Mouse (Mus musculus) small intestine, adult 2 months (tissue): ENCODE results near the gene Eif1. TPM values are rescaled to one million over a fixed set of nuclear protein-coding genes. Genes with fewer than 3 reads are reported as not detected.
A peak's percentile ranks its signal among the peaks of the same experiment; 100 is the strongest.
"Not testable (repeated sequence)": the region's sequence is repeated elsewhere in the genome, so short reads cannot be mapped to it uniquely, and the experiment has no call there.

Experiments used
- H3K27ac ChIP-seq: fragments of 200-500 bp; 2 replicates; pipeline ENCODE4 v1.5.1; 2012; ENCODE audit warnings: low read depth, low read length, control low read depth, inconsistent platforms; ENCODE audit not compliant: insufficient read depth
- H3K27me3 ChIP-seq: fragments of 200-500 bp; 2 replicates; pipeline ENCODE4 v1.6.1; 2012; ENCODE audit warnings: mild to moderate bottlenecking, moderate library complexity, low read length, inconsistent platforms; ENCODE audit not compliant: control insufficient read depth, insufficient read depth
- H3K36me3 ChIP-seq: fragments of 200-500 bp; 2 replicates; pipeline ENCODE4 v1.6.1; 2012; ENCODE audit warnings: mild to moderate bottlenecking, low read length, control low read depth, inconsistent platforms; ENCODE audit not compliant: control insufficient read depth, insufficient read depth
- H3K4me1 ChIP-seq: fragments of 200-500 bp; 2 replicates; pipeline ENCODE4 v1.6.1; 2012; ENCODE audit warnings: low read length, inconsistent platforms, mixed read lengths; ENCODE audit not compliant: control insufficient read depth, insufficient read depth, insufficient read length
- H3K4me3 ChIP-seq: fragments of 200-500 bp; 2 replicates; pipeline ENCODE4 v1.5.1; 2012; ENCODE audit warnings: low read depth, mild to moderate bottlenecking, control low read depth, inconsistent platforms, low read length, moderate library complexity
- CTCF ChIP-seq: fragments of 200-500 bp; IDR thresholded peaks from 2 replicates; pipeline ENCODE4 v1.5.1; 2012; ENCODE audit warnings: low read depth, mild to moderate bottlenecking, control low read depth, inconsistent platforms, low read length, moderate library complexity, mixed read lengths; ENCODE audit not compliant: insufficient replicate concordance, insufficient read length; ENCODE audit errors: extremely low read depth
- POLR2A ChIP-seq: fragments of 200-500 bp; IDR thresholded peaks from 2 replicates; pipeline ENCODE4 v1.6.1; 2012; ENCODE audit warnings: low read depth, mild to moderate bottlenecking, control low read depth, inconsistent platforms, low read length, moderate library complexity
- WGBS: fragments of 180-500 bp; shearing (Covaris S2); methylation state at CpG from one replicate; pipeline ENCODE4 v1.1.7; 2018; 5-methylcytosine and 5-hydroxymethylcytosine counted together
- polyA plus RNA-seq: library from polyadenylated mRNA; depleted of rRNA; stranded (reverse); fragments of >200 nt; gene quantifications from 2 replicates; pipeline ENCODE4 v1.2.3, GENCODE M21; 2012

Eif1 gene
- polyA plus RNA-seq, 1 experiment = 102 TPM

DNA sequence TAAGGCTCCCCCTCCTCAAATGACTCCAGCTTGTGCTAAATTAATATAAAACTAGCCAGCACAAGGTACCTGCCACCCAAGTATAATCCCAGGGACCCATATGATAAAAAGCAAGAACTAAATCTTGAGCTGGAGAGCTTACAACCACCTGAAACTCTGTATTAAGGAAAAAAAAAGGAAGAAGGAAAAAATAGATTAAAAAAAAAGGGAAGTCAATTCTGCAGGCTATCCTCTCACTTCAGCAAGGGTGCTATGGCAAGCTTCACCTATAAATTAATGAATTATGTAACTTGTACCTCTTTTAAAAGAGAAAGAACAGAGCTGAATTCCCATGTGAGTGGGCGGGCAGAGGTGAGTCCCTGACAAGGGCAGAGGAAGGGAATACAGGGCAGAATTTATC lies 8.0 kb upstream of the Eif1 start:
- Histone ChIP-seq H3K27me3 (no peaks in the 10 kb centered on the region), H3K4me3 (no peak overlapping the region), H3K27ac (no peak overlapping the region), H3K36me3 (no peaks in the 10 kb centered on the region), H3K4me1 (no peaks in the 10 kb centered on the region)
- 80% methylated on average over 1 of the region's 1 CpGs for WGBS
- TF ChIP-seq POLR2A = no peak
- TF ChIP-seq CTCF = no peak

DNA sequence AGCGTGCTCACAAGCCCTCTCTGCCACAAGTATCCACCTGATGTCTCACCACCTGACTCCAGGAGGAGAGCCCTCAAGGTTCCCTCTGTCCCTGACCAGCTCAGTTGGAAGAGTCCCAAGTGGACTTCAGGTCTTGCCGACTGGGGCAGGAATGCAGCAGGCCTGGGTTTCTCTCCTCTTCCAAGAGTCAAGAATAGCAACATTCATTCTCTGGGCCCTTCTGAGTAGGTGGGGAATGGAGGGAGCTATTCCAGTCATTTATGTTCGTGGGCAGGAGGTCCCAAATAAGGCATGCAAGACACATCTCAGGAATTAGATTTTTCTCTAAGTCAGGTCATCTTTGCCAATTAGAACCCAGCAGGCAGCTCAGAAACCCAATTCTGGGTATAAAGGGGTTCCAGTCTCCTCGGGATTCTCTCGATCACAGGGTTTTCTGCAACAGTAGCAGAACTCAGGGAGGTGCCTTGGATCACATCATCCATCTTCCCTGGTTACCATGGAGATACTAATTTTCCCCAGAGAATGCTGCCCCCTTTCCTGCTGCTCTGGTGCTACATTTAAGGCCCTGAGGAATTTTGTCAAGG lies 7.5 kb upstream of the Eif1 start:
- H3K36me3 ChIP-seq = no peaks in the 10 kb centered on the region
- no peaks in the 10 kb centered on the region for H3K27me3 ChIP-seq
- no peak overlapping the region for H3K27ac ChIP-seq
- TF ChIP-seq CTCF (no peak), POLR2A (no peak)
- no peaks in the 10 kb centered on the region for H3K4me1 ChIP-seq
- no peak overlapping the region for H3K4me3 ChIP-seq
- 43% methylated on average over 5 of the region's 5 CpGs for WGBS

DNA sequence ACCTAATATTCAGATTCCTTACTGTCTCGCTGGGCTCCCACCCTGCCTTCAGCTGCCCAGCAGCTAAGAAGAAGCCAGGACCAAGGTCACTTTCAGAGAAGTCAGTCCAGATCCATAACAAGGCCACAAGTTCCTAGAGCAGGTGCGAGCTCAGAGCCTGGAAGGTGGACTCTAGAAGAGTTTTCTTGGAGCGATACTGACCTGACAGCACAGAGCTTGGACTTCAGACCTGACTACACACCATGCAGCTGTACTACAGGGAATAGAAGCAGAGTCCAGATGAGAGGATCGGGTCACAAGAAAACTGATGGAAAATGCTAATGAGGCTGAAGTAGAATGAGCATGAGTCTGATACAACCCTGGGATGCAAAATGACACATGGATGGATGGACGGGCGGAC lies 6.3 kb upstream of the Eif1 start:
- TF ChIP-seq POLR2A (no peak), CTCF (no peak)
- no peaks in the 10 kb centered on the region for H3K27me3 ChIP-seq
- H3K4me1 ChIP-seq = no peaks in the 10 kb centered on the region
- no peak overlapping the region for H3K4me3 ChIP-seq
- no peak overlapping the region for H3K27ac ChIP-seq
- WGBS = 66% methylated on average over 6 of the region's 6 CpGs
- H3K36me3 ChIP-seq = no peaks in the 10 kb centered on the region

DNA sequence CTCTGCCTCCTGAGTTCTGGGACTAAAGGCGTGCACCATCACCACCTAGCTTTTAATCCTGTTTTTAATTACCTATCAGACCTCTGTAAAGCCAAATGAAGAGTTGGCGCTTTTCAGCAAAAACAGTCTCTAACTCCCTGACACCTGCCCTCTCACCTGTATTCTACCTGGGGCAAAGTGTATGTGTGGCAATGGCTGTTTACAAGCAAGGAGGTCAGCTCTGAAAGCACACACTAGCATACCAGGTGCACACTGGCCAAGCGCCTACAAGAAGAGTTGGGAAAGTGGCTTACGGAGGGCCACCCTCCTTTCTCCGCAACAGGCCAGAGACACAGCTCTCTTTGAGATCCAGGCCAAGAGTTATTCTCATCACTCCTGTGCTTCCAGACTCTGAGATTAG lies 4.2 kb upstream of the Eif1 start:
- TF ChIP-seq CTCF (no peak), POLR2A (no peak)
- H3K4me3 ChIP-seq = no peak overlapping the region
- WGBS = 94% methylated on average over 5 of the region's 5 CpGs
- no peaks in the 10 kb centered on the region for H3K27me3 ChIP-seq
- no peaks in the 10 kb centered on the region for H3K4me1 ChIP-seq
- H3K36me3 ChIP-seq = 0 out of 2 replicates have a peak, but pooled peaks cover under 1% of the 10 kb centered on the region
- H3K27ac ChIP-seq = no peak overlapping the region

DNA sequence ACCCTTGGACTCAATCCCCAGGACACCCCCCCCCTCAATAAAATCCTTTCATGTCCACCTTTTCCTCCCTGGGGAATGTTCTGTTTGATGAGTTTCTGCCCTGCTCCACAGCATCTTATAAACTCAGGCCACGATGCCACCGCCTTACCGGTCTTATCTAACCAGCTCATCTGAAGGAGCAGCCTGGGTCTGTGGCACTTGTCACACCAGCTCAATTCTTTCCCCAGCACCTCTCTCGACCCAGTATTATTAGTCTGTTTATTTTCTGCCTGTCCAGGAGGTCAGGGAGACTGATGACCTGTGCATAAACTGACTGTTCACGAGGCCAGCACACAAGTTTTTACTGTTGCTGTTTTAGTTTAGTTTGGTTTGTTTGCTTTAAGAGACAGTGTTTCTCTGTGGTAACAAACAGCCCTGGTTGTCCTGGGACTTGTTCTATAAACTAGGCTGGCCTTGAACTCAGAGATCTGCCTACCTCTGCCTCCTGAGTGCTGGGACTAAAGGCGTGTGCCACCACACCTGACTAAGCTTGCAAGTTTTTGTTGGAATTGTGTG lies 1.8 kb upstream of the Eif1 start:
- Histone ChIP-seq H3K36me3 (peaks cover 18% of the 10 kb centered on the region), H3K27me3 (no peaks in the 10 kb centered on the region), H3K4me3 (no peak overlapping the region), H3K4me1 (peaks cover 3% of the 10 kb centered on the region; the same call in 1 of the 2 replicates), H3K27ac (no peak overlapping the region)
- no peak for TF ChIP-seq CTCF
- TF ChIP-seq POLR2A = no peak
- 60% methylated on average over 6 of the region's 6 CpGs for WGBS

DNA sequence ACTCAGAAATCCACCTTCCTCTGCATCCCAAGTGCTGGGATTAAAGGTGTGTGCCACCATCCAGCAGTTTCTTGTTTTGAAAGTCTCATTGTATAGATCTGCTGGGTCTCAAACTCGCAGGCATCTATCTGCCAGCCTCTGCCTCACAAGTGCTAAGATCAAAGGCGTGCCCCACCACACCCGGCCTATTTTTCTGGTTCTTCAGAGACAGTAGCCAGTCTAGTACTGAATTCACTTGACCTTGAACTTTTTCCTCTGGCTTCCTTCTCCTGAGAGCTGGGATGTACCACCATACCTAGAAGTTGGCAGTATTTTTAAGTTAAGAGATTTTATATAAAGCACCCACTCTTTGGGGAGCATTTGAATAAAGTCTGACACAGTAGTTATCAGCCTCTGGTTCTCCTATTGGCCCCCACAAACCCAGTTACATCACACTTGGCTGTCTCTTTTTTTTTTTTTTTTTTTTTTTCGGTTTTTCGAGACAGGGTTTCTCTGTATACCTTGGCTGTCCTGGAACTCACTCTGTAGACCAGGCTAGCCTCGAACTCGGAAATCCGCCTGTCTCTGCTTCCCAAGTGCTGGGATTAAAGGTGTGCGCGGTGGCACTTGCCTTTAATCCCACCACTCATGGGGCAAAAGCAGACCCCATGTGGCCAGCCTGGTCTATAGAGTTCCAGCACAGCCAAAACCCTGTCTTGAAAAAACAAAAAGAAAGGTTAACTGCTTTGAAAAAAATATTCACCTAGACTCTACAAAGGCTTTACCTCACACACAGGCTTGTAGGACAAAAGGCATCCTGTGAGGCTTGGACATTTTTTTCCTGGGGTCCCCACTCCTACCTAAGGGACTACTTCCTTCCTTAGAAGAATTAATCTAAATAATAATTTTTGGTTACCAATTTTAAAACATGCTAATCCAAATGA lies 895 bp upstream of the Eif1 start:
- Histone ChIP-seq H3K4me3 (no peak overlapping the region), H3K36me3 (peaks cover 18% of the 10 kb centered on the region)

DNA sequence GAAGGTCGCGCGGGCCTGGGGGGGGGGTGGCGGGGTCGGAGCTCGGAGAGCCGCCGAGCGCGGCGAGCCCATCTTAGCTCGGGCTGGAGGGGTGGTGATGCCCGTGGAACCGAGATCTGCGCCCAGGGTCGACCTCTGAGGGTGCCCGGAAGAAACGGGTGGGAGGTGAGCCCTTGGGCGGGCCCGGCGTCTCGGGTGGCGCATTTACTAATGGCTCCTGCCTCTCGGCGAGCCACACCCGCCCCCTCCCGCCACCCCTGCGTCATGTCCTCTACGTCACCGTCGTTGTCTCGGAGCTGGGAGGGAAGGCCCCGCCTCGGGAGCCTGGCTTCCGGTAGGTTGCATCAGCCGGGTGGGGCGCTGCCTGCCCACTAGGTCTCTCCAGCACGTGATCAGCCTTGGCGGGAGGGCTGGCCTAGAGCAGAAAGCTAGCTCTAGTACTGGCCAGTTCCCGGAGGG lies 516 bp downstream of the Eif1 start:
- H3K27me3 ChIP-seq = no peaks in the 10 kb centered on the region
- 1% methylated on average over 40 of the region's 40 CpGs for WGBS

More for the DNA sequence above, 895 bp upstream of the Eif1 start:
- H3K27me3 ChIP-seq = no peaks in the 10 kb centered on the region
- 74% methylated on average over 10 of the region's 10 CpGs for WGBS
- peaks cover 3% of the 10 kb centered on the region; the same call in 1 of the 2 replicates for H3K4me1 ChIP-seq
- no peak overlapping the region for H3K27ac ChIP-seq
- TF ChIP-seq CTCF (no peak), POLR2A (no peak)

DNA sequence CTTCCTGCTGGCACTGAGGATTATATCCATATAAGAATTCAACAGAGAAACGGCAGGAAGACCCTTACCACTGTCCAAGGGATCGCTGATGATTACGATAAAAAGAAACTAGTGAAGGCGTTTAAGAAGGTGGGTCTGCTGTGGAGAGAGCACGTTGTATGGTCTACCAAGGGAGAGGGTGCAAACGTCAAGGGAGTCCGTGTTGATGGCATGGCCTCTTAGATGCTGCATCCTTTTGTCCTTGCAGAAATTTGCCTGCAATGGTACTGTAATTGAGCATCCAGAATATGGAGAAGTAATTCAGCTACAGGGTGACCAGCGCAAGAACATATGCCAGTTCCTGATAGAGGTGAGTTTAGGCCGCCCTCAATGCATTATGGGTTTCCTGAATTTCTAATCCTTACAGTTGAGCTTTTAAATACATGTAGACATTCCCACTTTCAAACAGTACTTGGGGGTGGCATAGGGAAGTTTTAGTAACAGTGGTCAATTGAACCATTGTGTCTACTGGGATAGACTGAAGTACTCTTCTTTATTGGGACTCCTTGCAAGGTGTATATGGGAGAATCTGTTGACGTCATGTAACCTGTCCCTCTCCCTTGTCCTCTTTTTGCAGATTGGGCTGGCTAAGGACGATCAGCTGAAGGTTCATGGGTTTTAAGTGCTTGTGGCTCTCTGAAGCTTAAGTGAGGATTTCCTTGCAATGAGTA lies 1.2 kb downstream of the Eif1 start:
- WGBS = 3% methylated on average over 11 of the region's 11 CpGs
- H3K27me3 ChIP-seq = not testable (repeated sequence)

More for the DNA sequence above, 516 bp downstream of the Eif1 start:
- Histone ChIP-seq H3K27ac (peak overlapping the region; percentile 74), H3K4me1 (peaks cover 3% of the 10 kb centered on the region; the same call in 1 of the 2 replicates), H3K4me3 (peak overlapping the region; percentile 82), H3K36me3 (peaks cover 20% of the 10 kb centered on the region)
- TF ChIP-seq POLR2A (peak; percentile 81), CTCF (no peak)

DNA sequence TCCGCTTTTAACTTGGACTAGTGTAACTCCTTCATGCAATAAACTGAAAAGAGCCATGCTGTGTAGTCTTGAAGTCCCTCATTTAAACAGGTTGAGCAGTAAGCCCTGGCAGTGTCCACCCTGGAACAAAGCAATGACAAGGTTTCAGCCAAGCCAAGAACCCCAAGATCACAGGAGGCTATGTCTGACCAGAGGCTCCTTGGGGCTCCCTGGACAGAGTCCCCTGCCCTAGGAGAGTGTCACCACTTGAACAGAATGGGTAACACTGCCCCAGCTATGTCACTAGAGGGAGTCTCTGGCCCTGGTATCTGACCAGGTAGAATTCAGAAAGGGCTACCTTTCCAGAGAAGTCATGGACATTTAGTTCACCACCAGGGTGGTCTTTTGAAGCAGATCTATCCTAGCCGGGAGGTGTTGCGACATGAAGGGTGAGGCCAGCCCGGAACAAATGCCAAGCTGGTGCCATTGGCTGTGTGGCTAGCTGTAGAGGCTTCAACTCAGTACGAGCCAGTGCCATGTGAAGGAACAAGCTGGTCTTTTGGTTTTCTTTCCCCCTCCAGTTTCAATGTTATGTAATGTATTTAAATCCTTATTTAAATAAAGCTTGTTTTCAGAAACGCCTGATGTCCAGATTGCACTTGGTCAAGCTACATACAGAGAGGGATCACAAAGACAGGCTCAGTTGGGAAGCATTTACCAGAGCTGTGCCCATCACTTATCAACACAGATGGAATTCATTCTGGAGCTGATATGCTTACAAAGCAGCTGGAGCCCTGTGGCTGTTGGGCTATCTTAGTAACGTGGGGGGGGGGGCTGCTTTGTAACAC lies 2.0 kb downstream of the Eif1 start:
- WGBS = 28% methylated on average over 7 of the region's 7 CpGs
- Histone ChIP-seq H3K36me3 (peaks cover 20% of the 10 kb centered on the region), H3K4me3 (peak overlapping the region; percentile 41), H3K27ac (peak overlapping the region; percentile 40; the same call in 1 of the 2 replicates)
- H3K27me3 ChIP-seq, H3K4me1 ChIP-seq: not testable (repeated sequence)

More for the DNA sequence above, 1.2 kb downstream of the Eif1 start:
- not testable (repeated sequence) for H3K4me1 ChIP-seq
- peak overlapping the region; percentile 82 for H3K4me3 ChIP-seq
- H3K27ac ChIP-seq = peak overlapping the region; percentile 48
- peaks cover 20% of the 10 kb centered on the region for H3K36me3 ChIP-seq
